Mouse (Mus musculus) gastrocnemius, adult 18-20 months (tissue): ENCODE results near the gene Gm3020. TPM values are rescaled to one million over a fixed set of nuclear protein-coding genes. Genes with fewer than 3 reads are reported as not detected.
"Not testable (repeated sequence)": the region's sequence is repeated elsewhere in the genome, so short reads cannot be mapped to it uniquely, and the experiment has no call there.

Source experiments
- DNase-seq: peaks from one replicate; pipeline ENCODE4 v3.0.0; 2021; ENCODE audit warnings: low spot score
- long read RNA-seq, 2 experiments: library from polyadenylated mRNA; stranded (forward); transcript quantifications; one replicate each; pipeline ENCODE4 v2.0.0; 2021
- total RNA-seq, 2 experiments: library from RNA; stranded (reverse); gene quantifications; 2 replicates each; pipeline ENCODE4 v1.2.3; 2021

The Gm3020 gene
- total RNA-seq = under 1 TPM in 1 of 2 experiments, not detected in 1; 0.21 TPM
- long read RNA-seq, experiment 1 = 0 reads
- long read RNA-seq, experiment 2 = 0 reads

DNA sequence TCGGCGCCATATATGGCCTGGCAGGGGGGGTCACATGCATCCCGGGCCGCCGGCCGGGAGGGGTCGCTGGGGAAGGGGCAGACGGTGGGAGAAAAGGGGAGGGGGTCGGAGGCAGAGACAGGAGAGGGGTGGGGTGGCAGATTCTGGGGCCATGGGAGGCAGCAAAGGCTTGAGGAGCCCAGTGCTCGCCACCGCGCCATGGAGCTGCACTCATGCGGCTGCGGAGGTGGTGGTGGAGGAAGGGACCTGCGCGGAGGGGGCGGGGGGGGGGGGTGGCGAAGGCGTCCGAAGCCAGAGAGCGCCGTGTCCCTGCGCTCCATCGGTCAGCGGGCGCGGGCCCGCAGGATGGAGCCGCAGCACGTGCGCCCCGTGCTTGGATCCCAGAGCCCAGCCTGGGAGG is at the start of gene Gm3020:
Gm3020 (plus strand) TSS at position 301 of the 400 bp plus-strand sequence.
- not testable (repeated sequence) for DNase-seq

GRCm38 (mm10) chr14:3634212-3634611 is 17.6 kb upstream of the Gm3020 start, which contains the start of gene Gm3012:
TSS of gene Gm3012 (plus strand) at chr14:3634512.
- not testable (repeated sequence) for DNase-seq

GRCm38 (mm10) chr14:3688483-3688882 is 36.7 kb downstream of the Gm3020 start, which contains the start of gene Gm3043:
TSS of gene Gm3043 (plus strand) at chr14:3688783.
- not testable (repeated sequence) for DNase-seq

Other genes with a start within 250 kb of the Gm3020 start
- gene Gm10409, start 239.4 kb upstream of the Gm3020 start, total RNA-seq = under 1 TPM in 1 of 2 experiments, not detected in 1; 0.21 TPM
- not detected for gene Gm3005, start 223.9 kb upstream of the Gm3020 start, total RNA-seq
- gene Gm10408, start 202.7 kb upstream of the Gm3020 start, total RNA-seq = not detected
- gene Gm3012, start 17.5 kb upstream of the Gm3020 start, total RNA-seq = not detected
- gene Gm3043, start 36.8 kb downstream of the Gm3020 start, total RNA-seq = not detected
- gene Gm3002, start 158.0 kb downstream of the Gm3020 start, total RNA-seq = not detected
- not detected for gene Gm3033, start 194.2 kb downstream of the Gm3020 start, total RNA-seq
- not detected for gene Gm2916, start 232.1 kb downstream of the Gm3020 start, total RNA-seq